Mouse (Mus musculus): ENCODE data around the gene Olfr1120.
"Not testable (repeated sequence)": the region's sequence is repeated elsewhere in the genome, so short reads cannot be mapped to it uniquely, and the experiment has no call there.

The Olfr1120 gene

DNA sequence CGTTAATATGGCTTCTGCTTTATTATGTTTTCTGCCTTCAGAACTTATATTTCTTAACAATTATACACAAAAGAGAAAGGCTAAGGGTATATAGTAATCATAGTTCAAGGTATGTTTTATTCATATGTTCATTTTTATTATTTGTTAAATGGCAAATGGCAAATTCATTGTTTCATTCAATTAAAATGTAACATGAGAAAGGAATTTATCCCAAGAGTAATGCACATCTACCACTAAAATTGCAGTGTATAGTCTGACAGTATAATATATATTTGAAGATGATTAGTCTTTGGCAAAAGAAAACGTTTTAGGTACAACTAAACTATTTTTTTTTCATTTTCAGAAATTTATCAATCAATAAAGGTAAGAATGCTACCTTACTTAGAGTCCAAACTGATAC is at the start of gene Olfr1120:
Gene Olfr1120 (plus strand): TSS at position 301 of the 400 bp plus-strand sequence.
- no peak for DNase-seq

DNA sequence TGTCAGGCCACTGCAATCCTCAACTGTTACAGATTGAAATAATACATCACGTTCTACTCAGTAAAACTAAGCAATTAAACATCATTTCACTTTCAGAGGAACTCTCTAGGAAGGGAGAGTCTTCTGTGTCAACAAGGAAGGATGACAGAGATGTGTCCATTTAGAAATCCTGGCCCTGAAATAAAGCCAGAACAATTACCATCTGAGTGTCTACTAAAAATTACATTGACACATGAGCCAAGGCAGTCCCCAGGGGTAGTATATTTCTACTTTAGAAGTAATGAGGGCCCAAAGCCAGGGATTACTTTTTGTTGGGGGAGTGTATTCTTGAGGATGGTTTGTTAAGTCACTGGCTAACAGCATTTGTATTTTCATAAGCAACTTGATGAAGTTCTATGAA is 47.3 kb upstream of the Olfr1120 start, which contains the start of gene Olfr1118:
Gene Olfr1118 (plus strand): TSS at position 301 of the 400 bp plus-strand sequence.
- DNase-seq: no peak

- DNase-seq: not testable (repeated sequence)
Observed at GRCm38 (mm10) chr2:87360121-87360520, 5.5 kb downstream of the Olfr1120 start.

- DNase-seq: no peak
Observed at GRCm38 (mm10) chr2:87369595-87369994, 15.0 kb downstream of the Olfr1120 start, which contains the start of gene Olfr1121. TSS of gene Olfr1121 (plus strand) at chr2:87369895.

DNA sequence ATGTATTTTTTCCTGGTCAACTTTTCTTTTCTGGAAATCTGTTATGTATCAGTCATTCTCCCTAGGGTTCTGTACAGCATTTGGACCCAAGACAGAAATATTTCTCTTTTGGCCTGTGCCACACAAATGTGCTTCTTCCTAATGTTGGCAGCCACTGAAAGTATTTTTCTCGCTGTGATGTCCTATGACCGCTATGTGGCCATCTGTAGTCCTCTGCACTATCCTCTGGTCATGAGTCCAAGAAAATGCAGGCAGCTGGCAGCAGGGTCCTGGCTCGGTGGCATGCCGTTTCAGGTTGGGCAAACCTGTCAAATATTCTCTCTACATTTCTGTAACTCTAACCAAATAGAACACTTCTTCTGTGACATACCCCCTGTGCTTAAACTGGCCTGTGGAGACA is 17.1 kb downstream of the Olfr1120 start:
- no peak for DNase-seq

GRCm38 (mm10) chr2:87383935-87384334 is 29.3 kb downstream of the Olfr1120 start:
- no peak for DNase-seq

- no peak for DNase-seq
Observed at GRCm38 (mm10) chr2:87385549-87385948, 30.9 kb downstream of the Olfr1120 start, which contains the start of gene Olfr1122. TSS of gene Olfr1122 (plus strand) at chr2:87385849.

- DNase-seq: not testable (repeated sequence)
Observed at GRCm38 (mm10) chr2:87393605-87394004, 39.0 kb downstream of the Olfr1120 start.

DNA sequence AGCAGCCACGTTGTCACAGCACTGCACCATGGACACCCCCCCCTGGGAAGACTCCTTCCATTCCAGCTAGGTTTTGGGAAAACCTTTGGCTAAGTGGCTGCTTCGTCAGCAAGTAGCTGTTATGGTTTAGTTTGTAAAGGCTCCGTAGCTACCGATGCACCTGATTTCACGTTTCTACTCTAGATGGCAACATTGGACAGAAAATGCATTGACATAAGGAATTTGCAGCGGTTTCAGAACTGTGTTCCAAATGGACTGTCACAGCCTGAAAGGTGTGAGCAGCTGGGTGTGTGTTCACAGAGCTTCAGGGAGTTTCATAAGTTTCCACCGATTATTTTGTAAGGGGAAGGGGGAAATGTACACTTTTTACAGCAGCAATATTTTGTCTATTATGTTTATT is 40.1 kb downstream of the Olfr1120 start:
- not testable (repeated sequence) for DNase-seq

Measured in right cerebral cortex, postnatal 14 days (tissue).